Mouse (Mus musculus) gastrocnemius, postnatal 10 days (tissue): Measurements from ENCODE around the gene Gsta2. TPM values are rescaled to one million over a fixed set of nuclear protein-coding genes. Genes with fewer than 3 reads are reported as not detected.
"Not testable (repeated sequence)": the region's sequence is repeated elsewhere in the genome, so short reads cannot be mapped to it uniquely, and the experiment has no call there.

Experiments
- DNase-seq: peaks from one replicate; pipeline ENCODE4 v3.0.0; 2021; ENCODE audit warnings: mixed read lengths
- long read RNA-seq, 2 experiments: library from polyadenylated mRNA; stranded (forward); transcript quantifications; one replicate each; pipeline ENCODE4 v2.0.0; 2021
- total RNA-seq, 2 experiments: library from RNA; stranded (reverse); gene quantifications; 2 replicates each; pipeline ENCODE4 v1.2.3; 2021

Gsta2 gene
- total RNA-seq: not detected
- long read RNA-seq, experiment 1, partial matches to known transcripts: 0 of 1 reads
- long read RNA-seq, experiment 1, other reads (novel, unspliced or antisense): 1 of 1 reads
- long read RNA-seq, experiment 2: 0 reads

- no peak for DNase-seq
These were observed at the start of gene Gsta2 for GRCm38 (mm10) chr9:78355611-78356010. Gsta2 (minus strand) TSS chr9:78355788.

DNA sequence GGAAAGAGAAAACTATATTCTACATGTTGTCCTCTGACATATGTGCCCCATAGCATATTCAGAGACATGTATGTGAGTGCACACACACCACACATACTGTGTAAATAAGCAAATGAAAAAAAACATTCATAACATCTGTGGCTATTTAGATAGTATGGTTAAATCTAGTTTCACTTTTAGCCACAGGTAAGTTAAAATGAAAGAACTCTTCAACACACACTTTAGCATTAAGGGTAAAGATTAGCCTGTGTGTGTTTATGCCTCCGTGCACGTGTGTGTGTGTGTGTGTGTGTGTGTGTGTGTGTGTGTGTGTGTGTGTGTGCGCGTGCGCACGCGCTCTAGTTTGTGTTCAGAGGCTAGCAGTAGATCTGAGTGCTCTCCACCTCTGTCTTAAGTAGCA lies 46.0 kb upstream of the Gsta2 start:
- DNase-seq: no peak

GRCm38 (mm10) chr9:78400570-78400969 lies 45.0 kb upstream of the Gsta2 start:
- no peak for DNase-seq

GRCm38 (mm10) chr9:78396517-78396916 lies 40.9 kb upstream of the Gsta2 start:
- DNase-seq: no peak

DNA sequence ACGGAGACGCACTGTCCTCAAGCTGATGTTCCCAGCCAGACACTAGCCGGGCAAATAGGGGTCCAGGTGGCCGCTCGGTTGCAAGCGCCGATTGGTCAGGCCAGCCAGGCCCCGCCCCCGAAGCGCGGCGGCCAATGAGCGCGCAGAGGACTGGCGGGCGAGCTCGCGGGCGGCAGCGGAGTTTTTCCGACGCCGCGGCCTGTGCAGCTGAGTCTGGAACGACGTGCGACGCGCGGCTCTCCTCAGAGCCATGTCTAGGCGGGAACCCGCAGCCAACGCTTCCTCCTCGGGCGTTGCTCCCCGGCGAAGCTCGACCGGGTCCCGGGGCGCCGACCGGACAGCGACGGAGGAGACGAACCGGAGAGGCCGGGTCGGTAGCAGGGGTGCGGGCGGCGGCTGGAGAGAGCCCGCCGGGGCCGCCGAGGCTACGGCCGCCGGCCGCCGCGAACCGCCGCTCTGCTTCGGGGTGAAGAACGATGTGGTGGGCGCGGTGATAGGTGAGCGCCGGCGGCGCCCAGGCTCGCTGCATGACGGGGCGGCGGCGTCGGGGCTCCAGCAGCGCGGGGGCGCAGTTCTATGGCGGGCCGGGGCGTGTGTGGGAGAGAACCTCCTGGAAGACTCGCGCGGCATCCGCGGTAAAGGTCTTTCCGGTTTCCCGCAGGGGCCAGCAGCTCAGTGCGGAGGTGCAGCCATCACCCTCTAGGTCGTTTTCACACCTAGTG lies 40.2 kb upstream of the Gsta2 start, which contains the start of gene Ddx43:
TSS of gene Ddx43 (plus strand) at position 148 of the 722 bp plus-strand sequence.
- DNase-seq: peak; percentile 41

GRCm38 (mm10) chr9:78395244-78395629 lies 39.6 kb upstream of the Gsta2 start:
- DNase-seq: no peak

DNA sequence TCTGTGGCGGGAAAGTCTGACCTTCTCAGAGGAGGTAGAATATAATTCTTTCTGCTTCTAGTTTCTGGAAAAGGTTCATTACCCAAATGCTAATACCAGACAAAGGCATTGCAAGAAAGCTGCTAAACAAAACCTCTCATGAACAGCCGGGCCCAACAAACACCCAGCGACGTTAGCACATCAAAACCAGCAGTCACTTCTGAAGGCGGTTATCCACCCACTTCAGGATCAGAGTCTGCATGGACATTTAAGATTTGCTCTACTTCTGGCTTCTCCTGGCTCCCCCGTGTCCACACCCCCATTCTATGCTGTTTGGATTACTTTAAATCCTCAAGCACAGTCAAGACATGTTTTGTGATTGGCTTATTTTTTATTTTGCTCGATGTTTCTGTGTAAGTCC lies 39.0 kb upstream of the Gsta2 start:
- no peak for DNase-seq

DNA sequence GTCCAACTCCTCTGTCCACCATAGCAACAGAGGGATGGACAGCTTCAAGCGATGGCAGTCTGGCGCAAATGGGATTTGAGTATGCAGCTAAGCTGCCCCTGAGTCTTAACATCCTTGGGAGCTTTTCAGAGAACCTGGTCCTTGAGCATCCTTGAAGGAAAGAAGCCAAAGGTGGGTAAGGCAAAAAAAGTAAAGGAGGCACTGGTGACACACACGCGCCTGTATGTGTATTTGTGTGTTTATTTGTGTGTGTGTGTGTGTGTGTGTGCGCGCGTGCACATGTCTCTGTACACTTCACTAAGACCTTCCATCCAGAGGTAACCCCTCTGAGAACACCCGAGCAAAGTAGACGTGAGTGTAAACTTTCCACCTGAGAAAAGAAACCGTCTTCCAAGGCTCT lies 38.2 kb upstream of the Gsta2 start:
- DNase-seq: no peak

GRCm38 (mm10) chr9:78389981-78390380 lies 34.4 kb upstream of the Gsta2 start:
- no peak for DNase-seq

DNA sequence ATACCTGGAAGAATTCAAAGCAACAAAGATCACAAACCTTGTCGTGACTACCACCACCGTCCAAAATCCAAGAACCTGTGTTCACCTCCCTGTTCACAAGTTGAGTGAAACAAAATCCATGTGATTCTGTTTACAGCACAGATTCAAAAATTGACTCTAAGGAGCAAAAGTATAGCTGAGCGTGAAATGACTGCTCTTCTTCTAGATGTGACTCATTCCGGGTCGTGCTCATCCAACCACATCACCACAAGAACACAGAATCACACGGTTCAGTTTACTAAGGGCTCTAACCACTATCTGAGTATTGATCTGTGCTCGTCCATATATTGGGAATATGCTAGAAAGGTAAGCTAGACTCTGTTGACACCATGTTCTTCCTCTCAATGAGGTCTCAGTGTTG lies 31.4 kb upstream of the Gsta2 start:
- DNase-seq: no peak

GRCm38 (mm10) chr9:78385893-78386292 lies 30.3 kb upstream of the Gsta2 start:
- no peak for DNase-seq

DNA sequence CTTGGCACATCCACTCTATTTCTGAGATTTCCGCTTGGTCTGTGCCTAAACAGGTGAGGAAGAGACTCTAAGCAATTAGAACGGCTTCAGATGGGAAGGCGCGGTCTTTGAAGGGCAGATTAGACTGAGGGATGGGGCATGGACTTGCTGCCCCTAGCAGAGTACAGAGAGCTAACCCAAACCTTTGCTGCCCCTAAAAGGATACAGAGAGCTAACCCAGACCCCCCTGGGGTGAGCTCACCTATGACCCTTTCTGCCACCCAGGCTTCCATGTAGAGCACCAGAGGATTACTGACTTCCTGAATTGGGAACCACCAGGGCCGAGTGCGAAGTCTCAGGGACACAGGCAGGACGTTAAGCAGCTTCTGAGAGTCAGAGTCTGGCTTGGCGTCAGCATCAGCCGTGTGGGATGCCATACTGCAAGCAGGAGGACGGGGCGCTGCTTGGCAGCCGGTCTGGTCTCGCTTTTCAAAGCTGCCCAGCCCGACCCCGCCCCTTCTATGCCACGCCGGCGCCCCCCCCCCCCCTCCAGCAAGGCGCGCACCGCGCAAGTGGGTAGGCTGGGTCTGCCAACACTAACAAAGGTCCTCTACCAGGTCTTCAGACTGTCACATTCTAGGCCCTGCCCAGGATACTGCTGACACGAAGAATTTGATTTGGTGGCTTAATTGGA lies 22.7 kb upstream of the Gsta2 start, which contains the start of gene Ooep:
TSS of gene Ooep (minus strand) at position 613 of the 673 bp plus-strand sequence.
- DNase-seq: no peak

DNA sequence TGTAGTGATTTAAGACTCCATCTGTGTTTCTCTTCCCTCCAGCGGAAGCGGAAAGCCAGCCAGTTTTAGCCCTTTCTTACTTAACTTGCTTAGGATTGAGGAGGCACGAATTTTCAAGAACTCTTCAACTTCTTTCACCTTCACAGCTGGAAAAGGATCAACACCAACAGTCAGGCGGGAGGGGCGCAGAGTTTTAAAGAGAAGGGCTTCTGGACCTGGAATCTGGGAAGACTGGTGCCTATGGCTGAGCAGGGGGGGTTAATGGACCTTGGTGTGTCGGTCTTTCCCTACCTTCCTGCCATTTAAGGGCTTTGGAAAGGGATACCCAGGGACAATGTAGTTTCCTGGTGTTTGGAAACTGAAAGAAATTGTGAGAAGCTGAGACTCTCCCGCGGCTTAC lies 22.0 kb upstream of the Gsta2 start:
- DNase-seq: no peak

DNA sequence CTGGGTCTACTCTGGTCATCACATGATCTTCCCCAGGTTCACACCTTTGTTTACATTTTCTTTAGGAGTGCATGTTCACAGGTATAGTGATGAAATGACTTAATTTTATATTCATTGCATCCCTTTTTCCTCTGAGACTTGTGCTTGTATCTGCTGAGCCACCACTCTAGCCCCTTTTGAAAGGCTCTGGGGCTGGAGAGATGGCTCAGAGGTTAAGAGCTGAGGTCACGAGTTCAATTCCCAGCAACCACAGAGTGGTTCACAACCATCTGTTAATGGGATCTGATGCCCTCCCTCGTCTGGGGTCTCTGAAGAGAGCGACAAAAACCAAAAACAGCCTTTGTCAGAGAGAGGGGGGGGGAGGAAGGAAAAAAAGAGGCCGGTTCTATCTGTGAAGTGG lies 19.9 kb upstream of the Gsta2 start:
- no peak for DNase-seq

- no peak for DNase-seq
These were observed 19.3 kb upstream of the Gsta2 start for GRCm38 (mm10) chr9:78374885-78375389.

GRCm38 (mm10) chr9:78374397-78374796 lies 18.8 kb upstream of the Gsta2 start:
- no peak for DNase-seq

- DNase-seq: no peak
These were observed 17.4 kb upstream of the Gsta2 start for GRCm38 (mm10) chr9:78372827-78373504.

- no peak for DNase-seq
These were observed 15.9 kb upstream of the Gsta2 start for GRCm38 (mm10) chr9:78371441-78371840.

DNA sequence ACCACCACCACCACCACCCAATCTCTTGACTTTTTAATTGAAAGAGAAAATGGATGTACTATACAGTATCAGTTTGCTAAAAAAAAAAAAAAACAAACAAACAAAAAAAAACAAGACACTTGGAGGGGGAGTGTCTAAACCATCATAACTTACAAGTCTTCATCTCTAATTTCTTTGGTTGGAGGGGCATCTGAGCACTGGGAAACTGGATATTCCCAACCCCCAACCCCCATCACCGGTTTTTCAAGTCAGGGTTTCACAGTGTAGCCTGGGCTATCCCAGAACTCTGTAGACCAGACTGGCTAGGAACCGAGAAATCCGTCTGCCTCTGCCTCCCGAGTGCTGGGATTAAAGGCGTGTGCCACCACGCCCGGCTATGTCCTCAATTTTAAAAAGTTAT lies 14.2 kb upstream of the Gsta2 start:
- no peak for DNase-seq

DNA sequence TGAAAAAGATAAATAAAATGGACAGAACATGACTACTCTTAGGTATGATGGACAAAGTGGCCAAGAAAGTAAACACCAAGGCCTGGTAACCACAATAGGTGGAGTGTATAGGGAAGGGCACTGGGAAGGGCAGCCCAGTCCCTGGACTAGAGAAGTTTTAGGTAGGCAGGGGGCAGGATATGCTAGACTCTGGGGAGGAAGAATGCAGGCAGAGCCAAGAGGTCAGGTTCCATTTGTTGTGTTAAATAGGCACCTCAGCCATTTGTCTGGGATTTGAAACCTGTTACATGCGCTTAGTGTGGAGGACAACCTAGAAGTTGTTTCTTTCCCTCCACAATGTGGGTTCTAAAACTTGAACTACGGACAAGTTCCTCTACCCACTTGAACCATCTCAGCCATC lies 13.8 kb upstream of the Gsta2 start:
- DNase-seq: no peak

- DNase-seq: no peak
These were observed 13.2 kb upstream of the Gsta2 start for GRCm38 (mm10) chr9:78368671-78369293.

- DNase-seq: not testable (repeated sequence)
These were observed 12.4 kb upstream of the Gsta2 start, which contains the start of gene Dppa5a for GRCm38 (mm10) chr9:78367959-78368358. Dppa5a (minus strand) TSS chr9:78368177.
